Mouse (Mus musculus): ENCODE measurements around the gene Rnf13.
"Not testable (repeated sequence)": the region's sequence is repeated elsewhere in the genome, so short reads cannot be mapped to it uniquely, and the experiment has no call there.

The Rnf13 gene

DNA sequence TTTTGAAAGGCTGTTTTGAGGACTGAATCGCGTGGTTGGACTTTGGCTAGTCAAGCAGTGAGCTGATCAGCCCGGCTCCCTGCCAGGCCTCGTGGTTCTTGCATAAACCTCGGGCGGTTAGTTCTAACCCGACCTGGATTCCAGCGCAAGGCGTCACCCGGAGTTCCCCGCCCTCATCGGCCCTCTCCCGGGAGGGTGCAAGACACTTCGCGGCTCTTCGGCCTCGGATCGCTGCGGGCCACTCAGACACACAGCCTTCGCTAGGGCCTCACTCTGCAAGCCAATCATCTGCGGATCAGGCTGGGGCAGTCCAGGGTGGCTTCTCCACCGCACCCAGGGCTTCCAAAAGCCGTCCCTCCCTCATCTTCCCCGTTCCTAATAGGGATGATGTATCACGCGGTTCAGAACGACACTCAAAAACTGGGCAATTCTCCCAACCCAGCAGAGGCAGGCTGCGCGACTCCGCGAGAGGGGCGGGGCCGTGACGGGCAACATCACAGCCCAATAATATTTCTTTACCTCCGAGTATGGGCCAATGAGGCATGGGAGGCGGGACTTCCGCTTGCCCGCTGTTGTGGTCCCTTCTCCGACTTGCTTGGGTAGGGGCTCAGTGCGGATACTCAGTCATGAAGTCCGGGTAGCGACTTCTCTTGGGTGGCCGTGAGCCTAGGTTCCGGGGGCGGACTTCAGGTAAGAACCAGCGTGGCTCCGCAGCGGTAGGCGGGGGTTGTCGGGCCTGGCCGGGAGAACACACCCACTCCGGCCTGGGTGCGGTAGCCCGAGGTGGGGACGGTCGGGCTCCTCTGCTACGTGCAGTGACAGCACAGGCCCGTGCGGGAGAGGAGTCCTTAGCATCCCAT lies at the start of gene Rnf13:
Gene Rnf13 (plus strand): TSS at position 552 of the 860 bp plus-strand sequence.
- DNase-seq = peak; percentile 98

DNA sequence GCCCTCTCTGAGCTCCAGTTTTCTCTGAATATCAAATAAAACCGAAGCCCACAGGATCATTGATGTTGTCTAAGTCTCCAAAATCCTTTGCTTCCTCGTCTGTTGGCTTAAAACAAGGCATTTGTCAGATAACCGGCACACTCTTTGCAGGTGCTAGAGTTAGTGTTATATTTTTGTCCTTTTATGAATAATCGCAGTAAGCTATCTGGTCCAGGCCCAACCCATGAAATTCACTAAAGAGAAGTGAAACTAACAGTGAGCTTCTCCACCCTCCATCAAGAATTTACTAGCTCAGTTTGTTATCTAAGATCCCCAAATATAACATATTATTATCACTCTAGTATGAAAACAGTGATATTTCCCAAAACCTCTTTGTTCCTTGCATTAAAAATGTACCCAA lies 44.1 kb upstream of the Rnf13 start:
- DNase-seq = no peak

DNA sequence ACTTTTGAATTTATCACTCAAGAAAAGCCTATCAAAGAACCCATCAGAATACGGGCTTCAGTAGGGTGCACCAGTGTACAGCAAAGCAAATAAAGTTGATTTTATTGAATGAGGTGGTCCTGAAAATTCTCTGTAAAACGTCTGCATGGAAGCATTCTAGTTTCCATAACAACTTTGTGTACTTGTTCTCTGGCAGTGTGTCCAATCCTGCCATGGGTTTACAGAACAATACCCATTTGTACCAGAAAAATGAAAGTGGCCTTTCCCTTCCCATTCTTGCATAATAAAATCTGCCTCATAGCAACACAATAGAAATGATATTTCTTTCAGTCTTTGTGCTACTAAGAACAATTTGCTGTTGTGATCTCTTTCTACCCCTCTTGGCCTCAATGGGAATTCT lies 43.1 kb upstream of the Rnf13 start, which contains the start of gene Ankub1:
Gene Ankub1 (minus strand): TSS at position 81 of the 400 bp plus-strand sequence.
- no peak for DNase-seq

GRCm38 (mm10) chr3:57696249-57696648 lies 39.6 kb upstream of the Rnf13 start:
- no peak for DNase-seq

GRCm38 (mm10) chr3:57696779-57697178 lies 39.1 kb upstream of the Rnf13 start:
- DNase-seq = peak in 1 of 2 experiments; percentile 12

DNA sequence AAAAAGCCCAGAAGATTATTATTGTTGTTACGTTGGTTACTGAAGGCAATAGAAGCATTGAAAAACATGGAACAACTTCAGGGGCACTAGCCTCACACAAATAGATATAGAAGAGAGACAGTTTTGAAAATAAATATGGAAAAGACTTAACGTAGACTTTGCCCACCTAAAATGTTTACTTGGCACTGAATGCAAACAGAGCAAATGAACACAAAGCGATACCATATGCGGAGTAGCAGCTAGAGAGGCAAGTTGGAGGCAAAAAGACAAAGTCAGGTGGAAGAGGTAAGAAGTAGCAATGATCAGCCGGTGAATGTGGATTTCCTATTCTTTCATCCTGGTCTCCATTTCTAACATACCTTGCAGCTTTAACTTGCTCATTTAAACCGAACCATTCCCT lies 21.7 kb upstream of the Rnf13 start:
- DNase-seq = no peak

- no peak for DNase-seq
Measured at GRCm38 (mm10) chr3:57732206-57732915, 3.5 kb upstream of the Rnf13 start.

- DNase-seq = no peak
Measured at GRCm38 (mm10) chr3:57736419-57737095, 695 bp downstream of the Rnf13 start.

GRCm38 (mm10) chr3:57739830-57740229 lies 4.0 kb downstream of the Rnf13 start:
- DNase-seq = no peak

DNA sequence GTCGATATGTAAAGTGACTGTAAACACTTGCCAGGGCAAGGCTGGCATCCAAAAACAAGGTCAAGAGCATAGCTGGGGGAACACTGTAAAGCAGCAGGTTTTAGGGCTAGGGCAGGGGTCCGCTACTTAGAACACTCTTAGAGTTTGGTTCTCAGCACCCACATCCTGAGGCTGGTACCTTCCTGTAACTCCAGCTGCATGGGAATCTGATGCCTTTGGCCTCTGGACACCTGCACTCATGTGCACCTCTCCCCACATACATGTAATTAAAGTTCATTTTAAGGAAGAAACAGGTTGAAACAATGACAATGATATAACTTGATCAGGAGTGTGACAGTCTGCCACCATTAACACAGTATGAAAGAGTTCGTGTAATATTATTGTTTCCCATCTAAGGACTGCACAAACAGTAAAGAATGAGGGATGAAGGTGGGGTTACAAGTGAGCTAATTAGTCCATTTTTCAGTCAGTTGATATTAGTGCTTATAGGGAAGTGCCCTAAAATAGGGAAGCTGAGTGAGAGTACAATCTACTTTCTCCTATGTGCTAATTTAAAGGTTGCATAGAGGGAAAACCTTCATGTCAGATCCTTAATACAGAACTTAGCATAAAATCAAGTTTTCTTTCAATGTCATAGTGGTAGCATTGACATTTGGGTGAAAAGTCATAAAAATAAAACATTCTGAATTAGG lies 12.9 kb downstream of the Rnf13 start:
- no peak for DNase-seq

DNA sequence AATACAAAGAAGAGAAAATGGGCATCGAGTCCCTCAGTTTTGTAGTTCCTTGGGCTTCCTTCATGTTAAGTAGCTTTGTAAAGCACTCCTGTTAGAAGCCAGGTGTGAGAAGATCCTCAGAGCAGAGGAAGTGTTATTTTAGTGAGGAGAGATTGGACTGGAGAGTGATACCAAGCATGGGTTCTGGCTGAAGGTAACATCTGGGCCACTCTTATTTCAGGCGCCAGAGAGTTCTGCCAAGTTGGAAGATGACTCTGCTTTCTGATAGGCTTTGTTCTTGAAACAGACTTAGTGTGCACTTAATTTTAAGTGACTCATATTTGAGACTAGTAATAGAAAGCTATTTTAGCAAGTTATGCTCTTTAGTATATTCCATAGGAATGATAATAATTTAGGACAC lies 41.1 kb downstream of the Rnf13 start:
- no peak for DNase-seq

GRCm38 (mm10) chr3:57788472-57788871 lies 52.6 kb downstream of the Rnf13 start:
- no peak for DNase-seq

- DNase-seq = no peak
Measured at GRCm38 (mm10) chr3:57789005-57789962, 53.4 kb downstream of the Rnf13 start.

DNA sequence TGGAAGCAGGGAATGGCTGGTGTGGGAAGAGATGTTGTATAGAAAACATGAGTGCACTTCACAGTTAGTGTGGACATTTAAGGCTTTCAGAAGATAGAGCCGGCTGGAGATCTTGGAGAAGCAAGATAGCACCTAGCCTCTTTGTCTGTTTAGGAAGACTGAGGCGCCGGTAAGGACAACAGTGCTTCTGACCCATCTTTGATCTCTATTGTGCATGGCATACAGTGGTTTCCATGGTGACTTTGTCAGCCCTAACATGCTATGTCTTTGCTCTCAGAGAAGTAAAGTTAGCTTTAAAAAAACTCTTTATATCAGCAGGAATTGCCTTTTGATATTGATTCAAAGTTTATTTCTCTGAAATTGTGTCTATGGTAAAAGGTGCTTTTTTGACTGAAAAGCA lies 55.2 kb downstream of the Rnf13 start:
- DNase-seq = no peak

DNA sequence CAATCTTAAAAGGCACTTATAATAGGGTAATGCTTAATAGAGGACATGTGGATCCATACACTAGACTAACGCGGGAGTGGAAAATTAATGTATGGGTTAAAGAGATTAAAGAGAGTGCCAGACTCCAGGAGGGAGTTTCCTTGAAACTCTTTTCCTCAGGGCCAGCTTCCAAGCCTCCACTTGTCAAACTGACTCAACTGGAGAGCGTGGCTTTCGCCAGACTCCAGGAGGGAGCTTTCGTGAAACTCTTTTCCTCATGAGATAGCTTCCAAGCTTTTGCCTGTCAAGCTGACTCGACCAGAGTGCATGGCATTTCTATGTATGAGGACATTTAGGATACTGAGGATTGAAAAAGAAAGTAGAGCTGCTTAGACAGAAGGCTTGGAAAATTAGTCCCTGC lies 59.2 kb downstream of the Rnf13 start:
- DNase-seq = not testable (repeated sequence)

GRCm38 (mm10) chr3:57815447-57815846 lies 79.6 kb downstream of the Rnf13 start:
- no peak for DNase-seq

DNA sequence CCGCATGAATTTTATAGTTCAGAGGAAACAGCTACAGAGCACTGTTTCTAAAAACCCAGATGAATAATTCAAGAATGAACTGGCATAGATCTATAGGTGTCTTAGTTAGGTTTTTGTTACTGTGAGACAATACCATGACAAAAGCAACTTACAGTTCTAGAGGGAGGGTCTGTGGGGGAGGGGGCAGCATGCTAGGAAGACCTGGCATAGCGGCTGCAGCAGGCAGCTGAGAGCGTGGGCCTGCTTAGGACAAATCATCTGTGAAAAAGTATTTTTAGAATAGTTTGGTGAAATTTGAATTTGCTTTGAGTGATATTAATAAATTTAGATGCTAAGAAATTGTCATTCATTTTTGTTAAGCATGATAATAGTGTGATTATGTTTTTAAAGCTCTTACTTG lies 90.0 kb downstream of the Rnf13 start:
- no peak for DNase-seq

GRCm38 (mm10) chr3:57833585-57833984 lies 97.7 kb downstream of the Rnf13 start:
- no peak for DNase-seq

GRCm38 (mm10) chr3:57836911-57837310 lies 101.0 kb downstream of the Rnf13 start:
- no peak for DNase-seq

GRCm38 (mm10) chr3:57843775-57844174 lies 107.9 kb downstream of the Rnf13 start:
- DNase-seq = no peak
